Mouse (Mus musculus) adrenal gland, postnatal 36 days (tissue): ENCODE results near the gene Elmo1. TPM values are rescaled to one million over a fixed set of nuclear protein-coding genes. Genes with fewer than 3 reads are reported as not detected.

Experiments used
- DNase-seq, 2 experiments: peaks; one replicate each; pipeline ENCODE4 v3.0.0; 2021; ENCODE audit warnings: mixed read lengths in 1 of 2
- total RNA-seq, 2 experiments: library from RNA; stranded (reverse); gene quantifications; 2 replicates each; pipeline ENCODE4 v1.2.3; 2021

Elmo1 gene
- total RNA-seq, 2 experiments from 2014 or later, result 13.0 to 16.5 TPM

DNA sequence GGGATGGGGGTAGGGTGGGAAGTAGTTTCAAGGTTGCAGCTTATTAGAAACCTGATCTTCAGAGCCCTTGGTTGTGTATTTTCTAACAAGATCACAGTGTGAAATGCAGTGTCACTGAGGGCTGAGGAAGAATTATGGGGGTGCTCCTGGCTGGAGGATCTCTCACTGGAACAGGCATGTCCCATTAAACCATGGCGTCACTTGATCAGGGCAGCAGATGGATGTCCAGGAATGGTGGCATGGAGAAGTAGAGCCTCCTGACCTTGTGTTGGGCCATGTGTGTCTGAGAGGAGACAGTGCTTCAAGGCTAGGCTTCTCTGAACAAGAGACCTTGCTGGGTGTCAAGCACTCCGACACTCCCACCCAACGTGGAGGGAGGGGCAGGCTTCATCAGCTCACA, 431.1 kb downstream of the Elmo1 start:
- no peak for DNase-seq

DNA sequence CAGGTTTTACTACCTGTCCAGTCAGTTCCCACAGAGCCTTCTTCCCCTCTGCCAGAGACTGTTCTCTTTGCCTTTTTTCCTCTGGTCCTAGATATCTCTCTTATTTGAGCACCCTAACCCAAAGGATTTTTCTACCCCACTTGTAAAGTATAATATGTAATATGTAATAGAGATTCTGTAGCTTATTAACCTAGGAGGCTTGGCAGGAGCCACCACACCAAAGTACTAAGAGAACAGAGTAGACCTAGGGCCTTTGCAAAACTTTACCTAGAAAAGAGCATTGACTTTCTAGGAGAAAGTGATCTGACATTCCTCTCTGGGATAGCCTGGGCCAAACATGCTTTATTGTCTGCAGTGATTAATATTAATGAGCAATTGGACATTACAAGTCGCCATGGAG, 433.3 kb downstream of the Elmo1 start:
- DNase-seq, result no peak

GRCm38 (mm10) chr13:20525844-20526243, 435.4 kb downstream of the Elmo1 start:
- DNase-seq, result no peak

DNA sequence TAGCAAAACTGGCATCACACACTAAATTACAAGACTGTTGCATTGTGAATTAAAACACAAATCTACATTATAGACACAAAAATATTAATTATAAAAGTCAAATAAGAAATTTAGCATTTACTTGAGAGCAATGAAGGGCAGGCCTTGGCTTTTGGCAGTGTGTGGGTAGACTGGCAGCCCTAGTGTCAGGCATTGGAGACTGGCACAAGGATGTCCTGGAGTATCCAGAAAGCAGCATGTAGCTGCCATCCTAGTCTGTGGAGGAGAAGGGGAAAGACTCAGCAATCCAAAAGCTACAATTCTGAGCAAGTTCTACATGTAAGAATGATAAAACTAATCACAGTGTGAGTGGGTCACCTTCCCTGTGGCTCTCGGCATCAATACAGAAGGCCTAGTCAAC, 446.7 kb downstream of the Elmo1 start:
- no peak for DNase-seq

DNA sequence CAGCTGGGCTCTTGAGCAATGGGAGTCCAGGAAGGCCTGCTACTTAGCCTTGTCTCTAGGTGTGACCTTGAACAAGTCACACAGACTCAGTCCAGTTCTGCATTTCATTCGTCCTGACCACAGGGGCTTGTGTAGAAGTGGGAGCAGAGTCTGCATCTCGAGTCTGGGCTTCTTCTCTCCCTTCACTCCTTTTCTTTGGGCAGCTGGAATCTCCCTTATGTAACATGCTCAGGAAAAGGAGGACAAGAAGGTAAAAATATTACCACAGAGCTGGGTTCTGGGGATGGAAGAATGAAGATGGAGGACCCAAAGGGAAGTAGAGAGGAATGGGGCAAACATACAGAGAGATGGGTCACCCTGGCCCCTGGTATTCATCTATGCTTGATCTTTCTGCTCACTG, 447.1 kb downstream of the Elmo1 start:
- no peak for DNase-seq

GRCm38 (mm10) chr13:20538216-20539070, 448.0 kb downstream of the Elmo1 start:
- DNase-seq, result no peak

GRCm38 (mm10) chr13:20539631-20540030, 449.2 kb downstream of the Elmo1 start:
- DNase-seq, result no peak

- no peak for DNase-seq
These were observed 456.3 kb downstream of the Elmo1 start for GRCm38 (mm10) chr13:20546568-20547204.

- no peak for DNase-seq
These were observed 459.6 kb downstream of the Elmo1 start for GRCm38 (mm10) chr13:20549983-20550382.

DNA sequence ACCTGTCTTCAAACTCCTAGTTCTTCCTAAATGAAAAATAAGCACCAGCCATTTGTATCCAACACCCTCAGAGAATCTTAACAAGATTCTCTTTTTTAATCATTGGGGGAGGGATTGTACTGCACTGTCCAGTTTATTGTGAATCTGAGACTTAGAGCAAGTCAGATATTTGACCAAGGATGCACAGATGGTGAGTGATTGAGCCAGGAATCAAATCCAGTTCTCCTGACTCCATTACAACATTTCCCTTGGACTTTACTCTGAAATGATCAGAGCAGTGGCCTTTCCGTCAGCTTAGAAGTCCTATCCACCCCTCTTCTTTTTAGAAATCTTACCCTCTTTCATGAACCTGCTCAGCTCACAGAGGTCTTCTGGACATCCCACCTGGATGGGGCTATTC, 461.2 kb downstream of the Elmo1 start:
- DNase-seq, result no peak

DNA sequence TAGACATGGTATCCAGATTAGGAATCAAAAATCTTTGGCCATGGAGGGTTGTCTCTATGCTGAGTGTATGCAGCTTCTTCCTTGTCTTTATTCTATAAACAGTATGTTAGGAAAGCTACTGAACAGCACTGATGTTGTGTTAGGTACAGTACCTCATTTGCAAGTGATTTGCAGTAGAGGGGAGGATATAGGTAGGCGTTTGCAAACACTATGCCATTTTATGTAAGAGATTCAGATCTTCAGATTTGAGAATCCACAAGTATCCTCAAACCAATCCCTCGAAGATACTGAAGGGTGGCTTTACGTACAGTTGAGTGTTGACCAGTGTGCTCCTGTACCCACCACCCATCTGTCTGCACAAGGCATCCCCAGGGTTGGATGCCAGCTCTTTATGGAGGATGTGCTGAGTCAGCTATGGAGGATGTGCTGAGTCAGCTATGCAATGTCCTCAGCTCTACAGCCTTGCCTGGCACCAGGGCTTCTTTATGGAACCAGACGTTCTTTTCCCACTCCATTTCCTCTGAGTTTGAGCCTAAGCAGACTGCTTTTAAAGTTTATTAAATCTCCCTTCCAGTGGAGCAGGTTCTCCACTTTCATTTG, 465.6 kb downstream of the Elmo1 start:
- no peak for DNase-seq

DNA sequence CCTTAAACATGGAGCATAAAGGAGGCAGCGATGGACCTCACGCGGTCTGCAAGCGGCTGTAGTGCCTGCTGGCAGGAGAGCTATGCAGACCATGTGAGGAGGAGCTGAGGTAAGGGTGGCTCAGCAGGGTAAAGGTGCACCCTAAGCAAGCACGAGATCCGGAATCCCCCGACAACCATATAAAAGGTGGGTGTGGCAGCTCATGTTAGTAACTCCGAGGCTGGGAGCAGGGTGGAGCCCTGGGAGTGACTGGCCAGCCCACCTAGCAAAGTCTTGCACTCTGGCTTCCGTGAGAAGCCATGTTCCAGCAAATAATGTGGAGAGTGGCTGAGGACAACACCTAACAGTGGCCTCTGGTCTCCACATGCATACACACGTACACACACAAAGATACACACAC, 466.3 kb downstream of the Elmo1 start:
- DNase-seq, result no peak

- DNase-seq, result no peak
These were observed 466.8 kb downstream of the Elmo1 start for GRCm38 (mm10) chr13:20557156-20557555.

GRCm38 (mm10) chr13:20558376-20558775, 468.0 kb downstream of the Elmo1 start:
- DNase-seq, result no peak

- DNase-seq, result no peak
These were observed 474.0 kb downstream of the Elmo1 start for GRCm38 (mm10) chr13:20564414-20564813.

DNA sequence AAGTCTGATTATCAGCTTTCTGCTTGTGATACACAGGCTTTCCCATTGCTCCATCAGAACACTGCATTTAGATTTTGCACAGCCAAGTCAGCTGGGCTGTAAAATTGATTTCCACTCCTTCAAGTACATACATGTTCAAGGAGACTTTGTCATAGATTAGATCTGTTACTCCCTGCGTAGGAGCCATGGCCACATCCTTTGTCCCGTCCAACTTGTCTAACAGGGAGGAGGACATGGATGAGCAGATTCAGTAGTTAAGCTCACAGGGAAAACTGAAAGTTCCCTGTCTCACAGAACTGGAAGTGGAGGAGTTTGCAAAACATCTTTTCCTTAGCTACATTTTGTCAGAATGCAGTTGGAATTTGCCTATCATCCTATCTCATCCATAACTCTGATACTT, 484.8 kb downstream of the Elmo1 start:
- no peak for DNase-seq

DNA sequence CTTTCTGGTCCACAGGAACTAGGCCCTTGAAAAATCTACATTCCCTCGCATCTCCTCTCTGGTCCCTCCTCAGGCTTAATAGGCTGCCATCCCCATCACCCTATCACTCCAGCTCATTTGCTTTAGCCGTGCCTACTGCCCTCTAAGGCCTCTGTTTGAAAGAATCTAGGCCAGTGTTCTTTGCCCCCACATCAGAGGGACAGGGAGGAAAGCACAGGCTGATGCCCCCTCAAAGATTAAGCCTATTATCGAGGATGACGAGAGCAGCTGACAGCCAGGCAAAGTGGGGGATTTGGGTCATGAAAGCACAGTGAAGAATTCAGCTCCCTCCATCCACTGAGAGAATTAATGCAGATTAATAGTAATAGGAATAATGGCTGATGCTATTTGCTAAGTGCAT, 495.5 kb downstream of the Elmo1 start:
- no peak for DNase-seq

- DNase-seq, result no peak
These were observed 496.1 kb downstream of the Elmo1 start for GRCm38 (mm10) chr13:20586462-20586861.

GRCm38 (mm10) chr13:20590983-20591382, 500.6 kb downstream of the Elmo1 start:
- no peak for DNase-seq

DNA sequence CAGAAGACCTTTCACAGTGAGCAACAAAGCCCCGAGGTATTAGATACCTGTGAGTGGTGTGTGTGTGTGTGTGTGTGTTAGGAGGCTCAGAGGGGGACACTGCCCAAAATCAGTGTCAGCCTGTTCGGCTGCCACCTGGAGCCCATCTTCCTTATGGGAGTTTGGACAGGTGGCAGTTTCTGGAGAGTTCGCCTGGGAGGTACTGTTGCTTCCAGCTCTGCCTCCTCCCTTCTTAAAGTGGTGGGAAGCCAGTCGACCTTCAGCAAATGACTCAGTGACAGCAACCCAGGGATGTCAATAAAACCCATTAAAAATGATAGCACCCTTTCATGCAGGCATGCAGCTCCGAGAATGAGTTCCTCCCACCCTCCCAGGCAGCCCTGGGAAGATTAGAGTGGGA, 506.9 kb downstream of the Elmo1 start:
- no peak for DNase-seq

DNA sequence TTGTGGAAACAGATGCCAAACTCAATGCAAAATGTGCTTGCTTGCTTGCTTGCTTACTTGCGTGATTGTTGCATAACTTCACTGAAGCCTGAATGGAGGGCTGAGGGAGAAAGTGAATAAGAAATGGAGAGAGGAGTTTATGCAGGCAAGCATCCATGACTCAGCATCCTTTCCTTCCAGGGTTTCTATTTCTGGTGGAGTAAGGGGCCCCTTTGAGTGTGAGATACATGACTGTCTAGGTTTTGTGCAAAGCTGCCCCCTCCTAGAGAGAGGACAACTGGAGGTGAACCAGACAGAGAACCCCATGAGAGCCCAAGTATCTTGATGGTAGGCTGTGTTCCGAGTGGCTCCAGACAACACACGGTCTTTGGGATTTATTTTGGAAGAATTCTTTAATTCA, 508.2 kb downstream of the Elmo1 start:
- no peak for DNase-seq

DNA sequence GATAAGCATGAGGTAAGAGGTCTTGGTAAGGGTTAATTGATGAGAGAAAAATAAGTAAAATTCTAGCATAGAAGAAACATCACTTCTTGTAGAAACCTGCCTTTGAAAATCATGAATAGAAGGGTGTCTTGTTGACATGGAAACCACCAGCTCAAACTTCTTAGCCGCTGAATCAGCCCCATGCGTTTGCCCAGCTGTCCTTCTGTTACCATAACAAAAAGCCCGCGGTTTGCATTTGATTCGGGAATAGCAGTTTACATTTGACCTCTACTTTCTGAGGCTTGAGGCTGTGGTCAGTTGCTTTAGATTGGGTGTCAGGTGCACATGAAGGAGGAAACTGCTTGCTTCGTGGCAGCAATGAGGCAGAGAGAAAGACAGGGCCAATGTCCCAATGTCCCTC, 509.9 kb downstream of the Elmo1 start:
- DNase-seq, result no peak

- DNase-seq, result no peak
These were observed 511.0 kb downstream of the Elmo1 start for GRCm38 (mm10) chr13:20601421-20601820.
